Mouse (Mus musculus) heart, adult 2 months (tissue): ENCODE results near the gene Lin52.

ENCODE experiments used
- CTCF ChIP-seq: fragments of 200-600 bp; IDR thresholded peaks from 2 replicates; pipeline ENCODE4 v1.8.1; 2022; ENCODE audit warnings: antibody characterized with exemption, mild to moderate bottlenecking, moderate library complexity
- EP300 ChIP-seq: fragments of 200-500 bp; IDR thresholded peaks from 2 replicates; pipeline ENCODE4 v1.6.1; 2011; ENCODE audit warnings: low read depth, low read length, control low read depth; ENCODE audit not compliant: insufficient read depth
- POLR2A ChIP-seq: fragments of 200-500 bp; IDR thresholded peaks from 2 replicates; pipeline ENCODE4 v1.6.1; 2011; ENCODE audit warnings: mild to moderate bottlenecking, low read depth, low read length, control low read depth; ENCODE audit not compliant: insufficient read depth

DNA sequence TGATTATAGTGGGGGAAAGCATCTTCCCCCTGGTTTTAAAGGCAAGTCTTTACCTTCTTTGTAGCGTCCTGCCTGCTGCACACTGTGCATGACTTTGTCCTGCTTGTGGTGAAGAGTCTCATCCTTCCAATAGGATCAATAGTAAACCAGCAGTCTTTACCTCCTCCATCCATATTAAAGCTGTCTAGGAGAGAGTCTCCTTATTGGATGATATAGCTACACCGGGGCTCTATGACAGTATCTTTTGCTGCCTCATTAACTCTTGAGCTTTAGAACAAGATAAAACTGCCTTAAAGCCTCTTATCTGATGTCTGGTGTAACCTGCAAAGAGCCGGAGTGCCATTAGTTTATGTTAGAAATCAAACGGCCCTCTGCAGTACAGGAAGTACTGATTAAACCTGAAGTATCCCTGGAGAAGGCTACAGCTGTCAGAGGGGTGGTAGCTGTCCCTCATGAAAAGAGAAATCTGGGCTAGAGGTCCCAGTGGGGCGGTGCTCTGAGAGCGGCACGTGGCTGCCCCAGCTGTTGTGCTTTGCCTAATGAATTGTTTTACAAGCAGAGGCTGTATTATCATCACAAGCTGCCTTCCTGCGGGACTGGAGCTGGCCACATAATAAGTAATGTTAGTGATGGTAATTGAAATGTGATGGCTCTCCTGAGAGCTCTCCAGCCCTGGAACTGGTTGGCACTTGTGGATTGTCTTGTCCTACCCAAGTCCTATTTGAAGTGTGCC lies 36.3 kb downstream of the Lin52 start:
- no peak for TF ChIP-seq CTCF
- no peak for TF ChIP-seq POLR2A
- no peak for TF ChIP-seq EP300
